In the genomic region with DNA sequence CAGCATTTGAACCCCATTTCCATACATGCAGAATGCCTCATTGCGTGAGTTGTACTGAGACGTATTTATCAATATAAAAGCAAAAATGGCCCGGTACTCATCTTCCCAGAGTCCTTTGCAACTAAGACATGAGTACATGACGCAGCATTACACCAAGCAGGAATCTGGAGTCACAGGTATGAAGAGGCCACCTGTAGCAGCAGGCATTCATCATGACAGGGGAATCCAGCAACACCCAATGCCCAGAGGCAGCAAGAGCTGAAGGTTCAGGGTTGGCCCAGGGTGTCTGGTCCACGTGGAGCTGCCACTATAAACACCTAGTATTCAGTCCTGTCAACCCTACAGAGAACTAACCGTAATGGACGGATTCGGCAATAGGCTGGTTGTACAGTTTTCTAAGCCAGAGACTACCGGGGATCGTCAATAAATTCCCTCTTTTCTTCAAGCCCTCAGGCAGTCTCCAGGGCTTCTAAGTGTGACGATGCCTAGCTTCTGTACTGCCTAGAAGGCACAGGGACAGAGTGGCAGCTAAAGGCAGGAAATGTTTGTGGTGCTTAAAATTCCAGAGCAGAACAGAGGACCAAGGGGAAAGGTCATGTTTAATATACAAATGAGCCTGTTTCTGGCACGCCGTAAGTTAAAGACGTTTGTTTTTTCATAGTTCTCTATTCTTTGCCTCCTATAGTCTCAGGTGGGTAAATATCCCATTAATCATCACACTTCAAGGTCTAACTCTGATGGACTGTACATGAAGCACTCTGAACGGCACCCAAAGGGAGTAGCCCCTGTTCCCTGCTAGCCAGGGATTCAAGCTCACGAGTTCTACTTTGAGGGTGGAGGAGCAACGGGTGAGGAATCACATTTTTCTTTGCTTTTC, we compare ENCODE assay signal across 8 mouse cellular contexts.
DNase-seq lines count a peak whose midpoint lies in the region; ATAC-seq and TF ChIP-seq lines count a peak whose summit lies in the region.

No protein-coding gene starts in this region.

- no peak overlapping the region for H3K4me2 ChIP-seq in forebrain, embryonic 13.5 days

- peaks cover 14% of the 10 kb centered on the region for H3K4me1 ChIP-seq in forebrain, embryonic 10.5 days
- no peaks in the 10 kb centered on the region for H3K4me1 ChIP-seq in forebrain, embryonic 13.5 days
- H3K4me1 ChIP-seq in kidney, adult 2 months (ENCODE audit: control insufficient read depth, insufficient read depth, low read length) = peaks cover 29% of the 10 kb centered on the region
- H3K4me1 ChIP-seq in lung, adult 2 months (ENCODE audit: control insufficient read depth, insufficient read depth, low read length) = peaks cover 14% of the 10 kb centered on the region

- WGBS in forebrain, embryonic 10.5 days = 77% methylated on average over 17 of the region's 17 CpGs
- WGBS in forebrain, embryonic 13.5 days = 75% methylated on average over 17 of the region's 17 CpGs
- WGBS in kidney, adult 2 months = 25% methylated on average over 17 of the region's 17 CpGs
- 28% methylated on average over 17 of the region's 17 CpGs for WGBS in lung, adult 2 months

- no peak for ATAC-seq in forebrain, embryonic 13.5 days
- no peak for ATAC-seq in activated CD4-positive, CD25-positive, alpha-beta regulatory T cell, adult 4 months

- no peaks in the 10 kb centered on the region for H3K9me3 ChIP-seq in forebrain, embryonic 10.5 days
- H3K9me3 ChIP-seq in forebrain, embryonic 13.5 days (replicated peaks) = no peaks in the 10 kb centered on the region

- H3K9ac ChIP-seq in forebrain, embryonic 13.5 days = no peak overlapping the region

- TF ChIP-seq CTCF in kidney, adult 2 months (conservative IDR thresholded peaks at IDR 0.05; ENCODE audit: insufficient read depth, insufficient read length, low read depth, low read length) = no peak
- no peak for TF ChIP-seq CTCF in lung, adult 2 months (IDR thresholded peaks at IDR 0.05; ENCODE audit: insufficient read depth, low read length)

- no peak overlapping the region for H3K4me3 ChIP-seq in forebrain, embryonic 10.5 days
- no peak overlapping the region for H3K4me3 ChIP-seq in forebrain, embryonic 13.5 days
- H3K4me3 ChIP-seq in kidney, adult 2 months (ENCODE audit: insufficient read depth, low read depth, low read length) = no peak overlapping the region
- no peak overlapping the region for H3K4me3 ChIP-seq in lung, adult 2 months (replicated peaks; ENCODE audit: extremely low read depth, low read depth, low read length)

- no peaks in the 10 kb centered on the region for H3K27me3 ChIP-seq in forebrain, embryonic 10.5 days (ENCODE audit: poor library complexity, severe bottlenecking)
- H3K27me3 ChIP-seq in forebrain, embryonic 13.5 days = no peaks in the 10 kb centered on the region
- H3K27me3 ChIP-seq in kidney, adult 2 months (replicated peaks; ENCODE audit: control insufficient read depth, insufficient read depth, low read length) = no peaks in the 10 kb centered on the region

- H3K36me3 ChIP-seq in forebrain, embryonic 10.5 days (replicated peaks) = no peaks in the 10 kb centered on the region
- H3K36me3 ChIP-seq in forebrain, embryonic 13.5 days (ENCODE audit: poor library complexity, severe bottlenecking) = no peaks in the 10 kb centered on the region
- H3K36me3 ChIP-seq in kidney, adult 2 months (ENCODE audit: control insufficient read depth, insufficient read depth, low read length) = no peaks in the 10 kb centered on the region

- DNase-seq in forebrain, embryonic 10.5 days (ENCODE audit: extremely low spot score, low spot score) = no peak
- DNase-seq in R1 (ENCODE audit: low read depth, low spot score) = peak; percentile 41
- peak; percentile 73 for DNase-seq in kidney, adult 2 months
- DNase-seq in lung, adult 2 months = peak; percentile 41
- DNase-seq in T-cell, adult 2 months (ENCODE audit: low spot score) = no peak
- no peak for DNase-seq in cerebellum, adult 11 months

- no peak for TF ChIP-seq POLR2A in kidney, adult 2 months (IDR thresholded peaks at IDR 0.05; ENCODE audit: low read depth, low read length)
- TF ChIP-seq POLR2A in lung, adult 2 months (IDR thresholded peaks at IDR 0.05; ENCODE audit: borderline replicate concordance, extremely low read depth, low read depth, low read length) = no peak

- 0 out of 2 replicates have a peak overlapping the region, but pooled peaks have one; percentile 15 for H3K27ac ChIP-seq in forebrain, embryonic 10.5 days
- H3K27ac ChIP-seq in forebrain, embryonic 13.5 days = no peak overlapping the region
- H3K27ac ChIP-seq in kidney, adult 2 months (ENCODE audit: insufficient read depth, low read depth, low read length) = peak overlapping the region; percentile 52

Comparison
In these comparisons a context has a peak if more than half of its experiments do, and no peak if none do; other contexts are left out.
1. DNase-seq: peak in R1 (single experiment), kidney, adult 2 months (single experiment) and lung, adult 2 months (single experiment); none in forebrain, embryonic 10.5 days (single experiment), T-cell, adult 2 months (single experiment) and cerebellum, adult 11 months (single experiment).